Mouse (Mus musculus): ENCODE results near the gene Inhba.

DNA sequence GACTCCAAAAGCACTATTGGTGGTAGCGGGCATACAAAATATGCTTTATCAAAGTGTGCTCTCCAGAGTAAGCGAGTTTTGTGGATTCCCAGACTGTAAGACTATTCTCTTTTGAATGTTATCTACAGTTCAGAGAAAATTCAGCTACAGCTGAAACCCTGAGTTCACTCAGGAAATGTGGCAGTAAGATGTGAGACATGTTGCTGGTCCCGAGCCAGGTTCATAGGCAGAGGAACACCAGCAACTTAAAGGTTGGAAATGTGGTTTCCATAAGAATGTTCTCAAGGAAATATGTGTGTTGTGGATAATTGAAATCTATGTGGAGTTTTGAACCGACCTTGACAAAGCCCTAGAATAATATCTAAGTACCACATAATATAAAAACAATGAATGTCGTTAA is 65.6 kb downstream of the Inhba start:
- TF ChIP-seq ELF1 (IDR thresholded peaks at IDR 0.05; ENCODE audit: low read depth, low read length), result no peak
- TF ChIP-seq POLR2A (IDR thresholded peaks at IDR 0.05; ENCODE audit: low read depth, low read length), result no peak
- no peak for TF ChIP-seq USF2 (conservative IDR thresholded peaks at IDR 0.05; ENCODE audit: low read depth, low read length)
- TF ChIP-seq HCFC1 (IDR thresholded peaks at IDR 0.05; ENCODE audit: low read depth, low read length), result no peak
- TF ChIP-seq UBTF (IDR thresholded peaks at IDR 0.05; ENCODE audit: low read depth, low read length), result no peak
- TF ChIP-seq RAD21 (IDR thresholded peaks at IDR 0.05; ENCODE audit: low read depth, low read length), result no peak
- no peak for TF ChIP-seq MXI1 (IDR thresholded peaks at IDR 0.05; ENCODE audit: low read depth, low read length)
- TF ChIP-seq CTCF (conservative IDR thresholded peaks at IDR 0.05 in 1 of 2, IDR thresholded peaks at IDR 0.05 in 1 of 2; ENCODE audit: low read depth in 2 of 2, low read length in 2 of 2), result no peak
- TF ChIP-seq ZMIZ1 (IDR thresholded peaks at IDR 0.05; ENCODE audit: low read depth, low read length), result no peak
- no peak for TF ChIP-seq EP300 (IDR thresholded peaks at IDR 0.05; ENCODE audit: low read length)
- no peak for TF ChIP-seq MAFK (IDR thresholded peaks at IDR 0.05; ENCODE audit: insufficient replicate concordance, low read length)

Measured in CH12.LX (cell line).